Mouse (Mus musculus) layer of hippocampus, adult 11-12 months (tissue): ENCODE data around the gene Ryk.

ENCODE experiments used
- DNase-seq: peaks from one replicate; pipeline ENCODE4 v3.0.0; 2022; ENCODE audit warnings: low spot score

Gene Ryk

DNA sequence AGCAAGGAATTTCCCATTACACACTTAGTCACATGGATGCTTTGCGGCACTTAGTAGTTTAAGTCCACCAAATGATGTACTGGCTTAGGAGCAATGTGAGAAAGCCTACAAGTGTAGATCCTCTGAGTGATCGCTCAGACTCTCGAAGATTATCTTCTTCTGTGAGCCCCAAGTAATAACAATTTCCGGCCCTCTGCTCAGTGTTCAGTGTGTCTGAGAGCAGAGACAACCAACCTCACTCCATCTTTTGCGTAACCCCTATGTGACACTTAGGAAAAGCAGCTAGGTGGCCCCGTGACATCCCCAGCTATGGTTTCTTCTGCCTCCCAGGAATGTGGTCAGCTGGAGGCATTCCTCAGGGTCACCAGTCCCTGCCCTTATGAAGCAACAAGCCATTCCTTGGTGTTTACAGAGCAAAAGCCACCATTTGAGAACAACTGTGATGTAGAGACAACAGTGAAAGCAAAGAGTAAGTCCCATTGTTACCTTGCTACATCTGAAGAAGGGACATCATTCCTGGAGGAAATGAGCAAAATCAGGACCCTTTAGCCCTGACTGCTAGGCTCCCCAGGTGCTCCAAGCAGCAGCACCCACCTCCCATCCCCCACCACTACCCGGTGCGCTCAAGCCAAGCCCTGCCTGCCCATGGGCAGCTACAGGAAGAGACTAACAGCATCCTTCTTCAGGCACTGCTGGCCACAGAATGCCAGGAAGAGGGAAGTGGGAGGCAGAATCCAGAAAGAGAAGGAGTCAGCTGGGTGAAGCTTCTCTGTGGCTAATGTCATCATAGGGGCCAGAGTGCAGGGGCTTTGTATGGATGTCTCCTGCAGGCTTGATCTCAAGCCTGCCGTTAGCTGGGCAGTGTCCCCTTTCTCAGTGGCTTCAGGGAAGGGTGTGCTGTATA is 116.6 kb downstream of the Ryk start:
- DNase-seq: no peak

DNA sequence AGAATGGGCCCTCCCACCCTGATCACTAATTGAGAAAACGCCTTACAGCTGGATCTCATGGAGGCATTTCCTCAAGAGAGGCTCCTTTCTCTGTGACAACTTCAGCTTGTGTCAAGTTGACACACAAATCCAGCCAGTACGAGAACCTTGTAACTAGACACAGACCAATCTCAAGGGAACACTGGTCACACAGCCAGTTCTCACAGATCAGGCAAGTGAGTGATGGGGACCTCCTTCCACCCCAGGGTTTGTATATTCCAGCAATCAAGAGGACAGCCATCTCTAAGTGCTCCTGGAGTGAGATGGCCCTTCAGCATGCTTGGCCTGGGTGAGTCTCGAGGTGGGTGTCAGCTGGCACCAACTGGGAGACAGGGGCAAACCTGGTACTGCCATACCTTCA is 121.1 kb downstream of the Ryk start:
- no peak for DNase-seq
